Mouse (Mus musculus) neutrophil, adult 59 days (primary cell): ENCODE data around the gene Tfdp2. TPM values are rescaled to one million over a fixed set of nuclear protein-coding genes. Genes with fewer than 3 reads are reported as not detected.

Experiments used
- total RNA-seq, 2 experiments: library from RNA; stranded (reverse); gene quantifications; 1 replicate in 1 of 2; 2 replicates in 1 of 2; pipeline ENCODE4 v1.2.4; 2023

Tfdp2 gene
- 10 to 100 TPM; 13.3 to 15.7 TPM for total RNA-seq

GRCm38 (mm10) chr9:96195885-96196622, at the start of gene Tfdp2:
Tfdp2 (plus strand) TSS chr9:96196275.

GRCm38 (mm10) chr9:96364141-96364838, 168.2 kb downstream of the Tfdp2 start, which contains the start of gene Atp1b3:
Atp1b3 (minus strand) TSS chr9:96364442.

Other genes starting within 250 kb of the Tfdp2 start
- gene Xrn1, start 241.5 kb upstream of the Tfdp2 start, total RNA-seq: 10 to 100 TPM; 23.8 to 25.8 TPM
- gene Gk5, start 76.9 kb upstream of the Tfdp2 start, total RNA-seq: 10 to 100 TPM; 12.5 to 15.2 TPM
- 100 to 1,000 TPM; 123 to 129 TPM for gene Atp1b3, start 168.2 kb downstream of the Tfdp2 start, total RNA-seq